Mouse (Mus musculus) testis, adult 2 months (tissue): ENCODE results near the gene U2af1.

Experiments
- CTCF ChIP-seq: fragments of 200-500 bp; IDR thresholded peaks from 2 replicates; pipeline ENCODE4 v1.5.1; 2012; ENCODE audit warnings: low read depth, mild to moderate bottlenecking, inconsistent platforms, low read length, moderate library complexity; ENCODE audit not compliant: control insufficient read depth, insufficient read depth, insufficient replicate concordance
- POLR2A ChIP-seq: fragments of 200-500 bp; IDR thresholded peaks from 2 replicates; pipeline ENCODE4 v1.6.1; 2012; ENCODE audit warnings: low read depth, mild to moderate bottlenecking, inconsistent platforms, low read length, moderate library complexity; ENCODE audit not compliant: control insufficient read depth

GRCm38 (mm10) chr17:31672279-31672678, 13.6 kb upstream of the U2af1 start:
- no peak for TF ChIP-seq POLR2A
- TF ChIP-seq CTCF, result no peak
